Comparison of ENCODE assay signal across 8 mouse cellular contexts in the genomic region with DNA sequence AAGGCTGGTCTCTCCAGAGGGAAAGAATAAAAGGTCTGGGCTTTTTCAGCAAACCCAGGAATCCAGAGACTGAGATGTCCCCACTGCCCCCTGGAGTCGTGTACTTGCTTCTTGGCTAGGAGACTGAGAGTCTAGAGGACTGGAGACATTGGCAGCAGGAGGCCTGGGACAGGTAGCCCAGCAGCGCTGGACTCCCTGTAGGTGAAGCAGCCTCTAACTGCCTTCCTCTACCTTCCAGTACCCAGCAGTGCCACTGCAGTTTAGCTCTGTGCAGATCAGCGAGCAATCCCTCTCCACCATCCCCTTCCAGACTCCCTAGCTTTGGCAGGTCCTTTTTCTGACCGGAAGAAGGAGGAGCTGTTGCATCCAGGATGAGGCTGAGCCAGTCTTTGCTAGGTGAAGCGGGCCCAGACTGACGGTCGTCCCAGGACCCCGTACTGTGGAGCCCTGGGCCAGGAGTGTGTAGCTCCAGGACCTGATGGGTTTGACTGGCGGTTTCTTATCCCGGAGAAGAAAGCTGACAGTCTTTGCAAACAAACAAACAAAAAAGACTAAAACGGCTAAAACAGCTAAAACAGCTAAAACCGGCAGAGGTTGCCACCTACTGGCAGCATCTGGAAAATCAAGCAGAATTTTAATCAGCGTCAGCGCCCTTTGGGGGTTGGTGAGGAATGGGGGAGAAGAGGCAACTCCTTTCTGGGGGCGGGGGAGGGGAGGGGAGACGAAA. TPM values are rescaled to one million over a fixed set of nuclear protein-coding genes. Genes with fewer than 3 reads are reported as not detected.
DNase-seq lines count a peak whose midpoint lies in the region; ATAC-seq and TF ChIP-seq lines count a peak whose summit lies in the region.

No protein-coding gene starts in this region.

- H3K4me2 ChIP-seq in hindbrain, postnatal 0 days (ENCODE audit: low read depth, low read length) = peak overlapping the region; percentile 67

- H3K27ac ChIP-seq in gastrocnemius, adult 2 months = peak overlapping the region; percentile 78
- H3K27ac ChIP-seq in hindbrain, postnatal 0 days = peak overlapping the region; percentile 64
- H3K27ac ChIP-seq in macrophage = no peak overlapping the region

- WGBS in hindbrain, postnatal 0 days = 3% methylated on average over 16 of the region's 16 CpGs
- WGBS in macrophage (ENCODE audit: missing documents) = 8% methylated on average over 14 of the region's 16 CpGs

- no peaks in the 10 kb centered on the region for H3K79me2 ChIP-seq in macrophage (ENCODE audit: inconsistent target)

- H3K27me3 ChIP-seq in hindbrain, postnatal 0 days (ENCODE audit: insufficient read depth, low read length) = no peaks in the 10 kb centered on the region

- H3K9me3 ChIP-seq in hindbrain, postnatal 0 days (ENCODE audit: low read length) = no peaks in the 10 kb centered on the region

- intact Hi-C loops in gastrocnemius, adult 2 months (cut with DNase I) = loop anchor here (10.0 kb wide), 2 partner anchors 126 to 256 kb away; no protein-coding TSS in a partner anchor

- no peaks in the 10 kb centered on the region for H3K4me1 ChIP-seq in hindbrain, postnatal 0 days (ENCODE audit: insufficient read depth, low read length)

- DNase-seq in ZHBTc4 (ENCODE audit: low read depth, low spot score) = peak; percentile 58
- DNase-seq in cerebellum, postnatal 36 days = peak; percentile 35 to 55
- peak; percentile 33 for DNase-seq in gastrocnemius, adult 2 months
- DNase-seq in hindbrain, postnatal 0 days (ENCODE audit: low spot score) = peak; percentile 76
- DNase-seq in left cerebral cortex, adult 18-20 months (ENCODE audit: low spot score in 2 of 2) = peak; percentile 46 to 57
- peak; percentile 72 to 74 for DNase-seq in right cerebral cortex, adult 2 months (ENCODE audit: low spot score in 2 of 2)
- DNase-seq in urinary bladder, postnatal 4 days (ENCODE audit: low spot score in 2 of 2) = peak; percentile 37 to 62

- TF ChIP-seq CTCF in gastrocnemius, adult 2 months (IDR thresholded peaks at IDR 0.05) = peak; percentile 67
- peak; percentile 76 for TF ChIP-seq CTCF in hindbrain, postnatal 0 days (IDR thresholded peaks at IDR 0.05; ENCODE audit: low read depth)

- peak overlapping the region; percentile 55 for H3K9ac ChIP-seq in hindbrain, postnatal 0 days (replicated peaks; ENCODE audit: low read length)

- peak; percentile 95 for ATAC-seq in hindbrain, postnatal 0 days

- H3K36me3 ChIP-seq in hindbrain, postnatal 0 days (ENCODE audit: insufficient read depth, low read length) = no peaks in the 10 kb centered on the region
- no peaks in the 10 kb centered on the region for H3K36me3 ChIP-seq in macrophage (ENCODE audit: inconsistent target)

- H3K4me3 ChIP-seq in gastrocnemius, adult 2 months = peak overlapping the region; percentile 74
- peak overlapping the region; percentile 47 for H3K4me3 ChIP-seq in hindbrain, postnatal 0 days (ENCODE audit: low read length)
- H3K4me3 ChIP-seq in macrophage (ENCODE audit: inconsistent target) = peak overlapping the region; percentile 7; the same call in 1 of the 2 replicates

RNA-seq across cellular contexts. Expression of a gene that starts 32.7 kb away (rescaled TPM):
- 1 to 10 TPM; 3.3 TPM for total RNA-seq in gastrocnemius, adult 2 months (2021)
- total RNA-seq in hindbrain, postnatal 0 days (2014; rRNA removed) = 53.0 and 64.2 TPM in 2 replicates
- 15.0 and 17.2 TPM in 2 replicates for polyA plus RNA-seq in hindbrain, postnatal 0 days (2015; fragmentation: Nextera tagmentation; extraction: Ambion mirVana)
- total RNA-seq in left cerebral cortex, adult 18-20 months (2021) = 10 to 100 TPM; 75.8 to 81.0 TPM
- 1,000 to 10,000 TPM in 7 of 26 experiments, 100 to 1,000 TPM in 19; 234 to 1,398 (median 533) TPM for total RNA-seq in macrophage (2018; cell fraction: chromatin; rRNA removed)
- 10 to 100 TPM; 23.9 to 90.3 (median 35.7) TPM for total RNA-seq in macrophage (2018; cell fraction: cytosol; rRNA removed)
- 1,000 to 10,000 TPM in 3 of 26 experiments, 100 to 1,000 TPM in 22, 10 to 100 TPM in 1; 92.4 to 1,622 (median 495) TPM for total RNA-seq in macrophage (2018; cell fraction: nucleus; rRNA removed)
- 9.3 to 37.9 TPM (median 28.4 TPM) in 3 replicates for polyA plus RNA-seq in macrophage (2018)

Comparison
In these comparisons a context has a peak if more than half of its experiments do, and no peak if none do; other contexts are left out.
1. H3K4me3 ChIP-seq: peak in every context shown above with its lines; median percentile 74 in gastrocnemius, adult 2 months; 47 in hindbrain, postnatal 0 days; 7 in macrophage.
2. RNA of a gene that starts 32.7 kb away (total RNA-seq): 75.8 to 81.0 TPM in left cerebral cortex, adult 18-20 months and 53.0 to 64.2 TPM in hindbrain, postnatal 0 days; 3.3 TPM in gastrocnemius, adult 2 months; every median in the first group is over 10 times any median in the second.
3. Peak in every context shown above with its lines, with median percentiles within 50 percentile points of each other: DNase-seq.